Mouse (Mus musculus) erythroblast, adult 5-6 weeks (primary cell): ENCODE measurements around the gene Mrpl55. TPM values are rescaled to one million over a fixed set of nuclear protein-coding genes. Genes with fewer than 3 reads are reported as not detected.

Source experiments
- ATAC-seq: replicated peaks from 2 replicates; pipeline ENCODE4 v1.8.0; 2016; ENCODE audit warnings: moderate number of reproducible peaks, mild to moderate bottlenecking, moderate TSS enrichment, inconsistent platforms; ENCODE audit not compliant: poor library complexity, low FRiP score, severe bottlenecking
- total RNA-seq, 2 experiments: library from RNA; stranded (forward) in 1 of 2; stranded (reverse) in 1 of 2; fragments of 150-400 nt in 1 of 2; fragments of 200-764, 138-1000 nt in 1 of 2; gene quantifications; 2 replicates each; pipeline versions ENCODE4 v1.2.3 to v1.2.4; 2015 to 2017; ENCODE audit warnings: low replicate concordance in 2 of 2

The Mrpl55 gene
- total RNA-seq, 2 experiments from 2014 or later, result 10.1 to 11.3 TPM

DNA sequence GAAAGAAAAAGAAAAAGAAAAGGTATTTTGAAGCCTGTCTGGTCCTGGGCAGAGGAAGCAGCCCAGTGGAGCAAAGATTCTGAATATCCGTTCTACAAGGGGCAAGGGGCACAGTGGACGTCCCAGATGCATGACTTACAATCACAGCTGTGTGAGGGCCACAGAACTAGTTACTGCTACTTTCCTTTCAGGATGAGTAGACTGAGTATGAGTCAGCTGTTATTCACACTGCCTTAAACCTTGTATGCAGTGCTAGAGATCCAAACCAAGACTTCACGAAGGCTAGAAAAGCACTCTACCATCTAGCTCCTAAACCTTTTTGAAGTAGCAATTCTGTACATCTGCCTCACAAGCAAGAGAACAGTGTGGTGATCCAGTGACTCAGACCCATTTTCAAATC is 24.0 kb downstream of the Mrpl55 start:
- ATAC-seq, result peak; percentile 36; the same call in 1 of the 2 replicates

GRCm38 (mm10) chr11:59226787-59227603 is 24.7 kb downstream of the Mrpl55 start:
- ATAC-seq, result 0 out of 2 replicates have a peak, but pooled peaks have one; percentile 6

DNA sequence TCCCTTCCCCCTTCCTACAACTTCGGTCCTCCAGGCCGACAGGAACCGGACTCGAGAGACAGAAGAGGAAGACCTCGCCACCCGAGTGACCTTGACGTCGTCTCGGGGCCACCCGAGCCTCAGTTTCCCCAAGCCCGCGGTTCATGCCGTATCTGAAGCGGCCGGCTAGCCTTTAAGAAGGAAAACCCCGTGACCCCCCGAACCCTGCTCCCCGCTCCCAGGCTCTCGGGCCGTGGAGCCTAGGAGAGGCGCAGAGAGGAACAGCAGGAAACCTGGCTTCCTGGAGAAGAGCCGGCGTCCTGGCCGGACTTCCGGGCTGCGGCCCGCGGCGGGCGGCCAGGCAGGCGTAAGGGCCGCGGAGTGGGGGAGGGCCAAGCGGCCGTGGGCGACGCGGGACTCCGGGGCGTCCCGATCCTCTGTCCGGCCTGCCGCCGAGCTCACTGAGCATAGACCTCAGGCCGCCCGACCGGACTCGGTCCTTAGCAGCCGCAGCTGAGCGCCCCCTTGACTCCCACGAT is 25.4 kb downstream of the Mrpl55 start:
- ATAC-seq, result peak; percentile 11

- peak; percentile 86 for ATAC-seq
Measured at GRCm38 (mm10) chr11:59228122-59228953, 26.1 kb downstream of the Mrpl55 start, which contains the start of gene Arf1. Arf1 (minus strand) TSS chr11:59228270.

DNA sequence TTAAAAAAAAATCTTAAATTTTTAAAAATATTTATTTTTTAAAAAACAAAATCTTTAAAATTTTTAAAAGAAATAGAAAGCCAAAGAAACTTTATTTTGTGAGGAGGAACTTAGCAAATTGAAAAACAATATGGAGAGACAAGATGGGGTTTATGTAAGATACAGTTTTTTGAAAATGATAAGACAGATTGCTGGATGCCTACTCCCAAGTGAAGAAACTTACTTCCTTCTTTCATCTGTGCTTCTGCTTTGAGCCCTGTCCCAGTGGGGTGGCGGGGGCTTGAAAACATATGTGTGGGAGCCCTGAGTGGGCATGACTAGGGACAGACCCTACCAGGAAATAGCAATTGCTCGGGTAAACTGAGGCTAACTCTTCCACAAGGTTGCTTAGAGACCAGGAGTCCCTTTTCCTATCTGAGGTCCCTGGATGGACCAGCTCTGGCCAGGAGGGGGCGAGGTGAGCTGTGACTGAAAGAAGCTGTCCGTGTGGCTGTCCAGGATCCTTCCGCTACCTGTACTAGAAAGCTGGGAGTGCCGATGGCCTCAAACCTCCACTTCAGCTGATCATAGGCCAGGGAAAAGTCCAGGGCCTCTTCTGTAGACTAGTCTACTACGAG is 28.0 kb downstream of the Mrpl55 start:
- ATAC-seq, result peak; percentile 53

GRCm38 (mm10) chr11:59232797-59233196 is 30.5 kb downstream of the Mrpl55 start:
- no peak for ATAC-seq

DNA sequence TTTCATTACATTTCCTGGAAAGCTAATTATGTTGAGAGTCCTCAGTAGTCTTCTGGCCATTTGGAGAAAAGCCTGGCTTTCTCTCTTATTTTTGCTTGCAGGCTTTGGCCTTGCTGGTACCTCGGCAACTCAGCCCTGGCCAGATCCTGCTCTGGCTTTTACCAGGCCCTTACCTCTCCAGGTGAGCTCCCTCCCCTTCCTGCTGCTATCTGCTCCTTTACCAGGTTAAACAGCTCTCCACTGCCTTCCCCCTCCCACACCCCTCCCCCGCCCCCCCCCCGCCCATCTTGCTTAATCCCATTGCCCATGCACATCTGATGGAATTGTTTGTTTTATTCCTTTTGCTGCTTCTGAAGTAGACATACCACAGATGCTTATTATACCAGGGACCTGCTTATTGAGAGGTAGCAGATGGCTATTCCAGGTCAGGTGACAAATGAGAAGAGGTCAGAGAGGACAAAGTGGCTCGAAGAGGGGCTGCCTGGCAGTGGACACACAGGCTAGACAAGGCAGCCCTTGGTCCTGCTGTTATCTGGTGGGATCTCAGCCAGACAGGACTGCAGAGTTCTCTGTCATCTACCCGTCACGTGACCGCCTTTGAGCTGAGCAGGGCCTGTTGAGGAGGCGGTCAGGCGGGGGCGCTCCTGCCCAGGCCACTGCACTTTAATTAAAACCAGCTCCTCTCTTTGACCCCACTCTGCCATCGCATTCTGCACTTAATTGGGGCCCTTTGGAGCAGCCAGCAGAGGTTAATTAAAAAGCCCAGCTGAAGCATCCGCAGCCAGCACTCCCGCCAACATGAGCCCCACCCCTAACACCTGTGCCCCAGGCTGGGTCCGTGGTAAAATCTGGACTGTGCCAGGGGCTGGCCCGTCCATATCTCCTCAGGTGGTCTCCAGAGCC is 36.5 kb downstream of the Mrpl55 start:
- ATAC-seq, result peak; percentile 79

- ATAC-seq, result no peak
Measured at GRCm38 (mm10) chr11:59239428-59239785, 37.1 kb downstream of the Mrpl55 start.

DNA sequence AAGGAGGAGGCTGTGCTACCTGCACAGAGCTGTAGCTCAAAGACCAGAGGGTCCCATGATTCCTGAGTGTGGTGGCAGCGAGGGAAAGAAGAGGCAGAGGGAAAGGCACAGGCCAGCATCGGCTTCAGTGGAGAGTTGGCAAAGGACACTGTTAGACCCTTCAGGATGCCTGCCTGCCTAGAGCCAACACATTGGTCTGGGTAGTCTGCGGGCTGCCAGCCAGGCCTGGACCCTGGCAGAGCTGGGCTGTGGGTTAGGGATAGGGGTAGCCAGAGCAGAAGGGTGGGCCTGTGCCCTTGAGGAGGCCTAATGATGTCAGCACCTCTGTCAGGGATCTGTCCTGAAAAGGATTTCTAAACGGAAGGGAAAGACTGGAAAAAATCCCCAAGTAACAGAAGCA is 37.5 kb downstream of the Mrpl55 start:
- ATAC-seq, result no peak

DNA sequence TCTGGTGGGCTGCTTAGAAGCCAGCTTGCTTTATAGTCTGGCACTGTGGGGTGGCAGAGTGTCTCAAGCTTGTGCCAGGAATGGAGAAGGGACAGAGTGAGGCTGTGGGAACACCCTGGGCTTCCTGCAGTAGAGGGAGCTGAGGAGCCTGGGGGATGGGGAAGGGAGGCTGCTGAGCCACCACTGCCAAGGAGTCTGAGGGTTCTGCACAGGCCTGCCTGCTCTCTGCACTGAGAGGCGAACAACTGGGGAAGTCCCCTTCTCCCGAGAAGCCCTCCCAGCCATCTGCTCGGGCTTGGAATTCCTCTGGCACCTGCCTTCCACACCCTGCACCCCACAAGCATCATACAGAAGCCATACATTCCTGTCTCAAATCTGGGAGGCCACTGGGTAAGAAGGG is 39.6 kb downstream of the Mrpl55 start:
- no peak for ATAC-seq

GRCm38 (mm10) chr11:59243856-59244255 is 41.6 kb downstream of the Mrpl55 start:
- no peak for ATAC-seq

GRCm38 (mm10) chr11:59248101-59248500 is 45.8 kb downstream of the Mrpl55 start:
- ATAC-seq, result no peak

Other genes with a start within 250 kb of the Mrpl55 start
- 30.5 and 41.5 TPM in 2 replicates for gene Hist3h2a, start 247.8 kb upstream of the Mrpl55 start, total RNA-seq (2015; ENCODE audit: low replicate concordance)
- gene Hist3h2a, start 247.8 kb upstream of the Mrpl55 start, total RNA-seq (2017; ENCODE audit: low replicate concordance), result 255 and 279 TPM in 2 replicates
- gene Trim17, start 247.8 kb upstream of the Mrpl55 start, total RNA-seq (2015; ENCODE audit: low replicate concordance), result 0.63 TPM in 1 of 2 replicates, not detected in the other
- 1.5 TPM in 1 of 2 replicates, not detected in the other for gene Trim17, start 247.8 kb upstream of the Mrpl55 start, total RNA-seq (2017; ENCODE audit: low replicate concordance)
- 6.7 and 11.1 TPM in 2 replicates for gene Trim11, start 224.4 kb upstream of the Mrpl55 start, total RNA-seq (2015; ENCODE audit: low replicate concordance)
- 8.1 and 10.8 TPM in 2 replicates for gene Trim11, start 224.4 kb upstream of the Mrpl55 start, total RNA-seq (2017; ENCODE audit: low replicate concordance)
- 0.42 and 0.96 TPM in 2 replicates for gene Obscn, start 66.1 kb upstream of the Mrpl55 start, total RNA-seq (2015; ENCODE audit: low replicate concordance)
- 2.7 and 4.5 TPM in 2 replicates for gene Obscn, start 66.1 kb upstream of the Mrpl55 start, total RNA-seq (2017; ENCODE audit: low replicate concordance)
- gene Iba57, start 38.7 kb upstream of the Mrpl55 start, total RNA-seq (2015; ENCODE audit: low replicate concordance), result 11.5 and 30.7 TPM in 2 replicates
- gene Iba57, start 38.7 kb upstream of the Mrpl55 start, total RNA-seq (2017; ENCODE audit: low replicate concordance), result 64.1 and 74.6 TPM in 2 replicates
- not detected in 2 replicates for gene Gjc2, start 19.3 kb upstream of the Mrpl55 start, total RNA-seq (2015; ENCODE audit: low replicate concordance)
- gene Gjc2, start 19.3 kb upstream of the Mrpl55 start, total RNA-seq (2017; ENCODE audit: low replicate concordance), result not detected in 2 replicates
- 13.8 and 20.4 TPM in 2 replicates for gene Guk1, start 10.3 kb upstream of the Mrpl55 start, total RNA-seq (2015; ENCODE audit: low replicate concordance)
- 4.5 and 8.2 TPM in 2 replicates for gene Guk1, start 10.3 kb upstream of the Mrpl55 start, total RNA-seq (2017; ENCODE audit: low replicate concordance)
- gene 2310033P09Rik, start 5.8 kb downstream of the Mrpl55 start, total RNA-seq (2015; ENCODE audit: low replicate concordance), result 0.77 and 6.9 TPM in 2 replicates
- 4.4 and 8.2 TPM in 2 replicates for gene 2310033P09Rik, start 5.8 kb downstream of the Mrpl55 start, total RNA-seq (2017; ENCODE audit: low replicate concordance)
- gene Arf1, start 25.8 kb downstream of the Mrpl55 start, total RNA-seq (2015; ENCODE audit: low replicate concordance), result 111 and 132 TPM in 2 replicates
- 93.9 and 107 TPM in 2 replicates for gene Arf1, start 25.8 kb downstream of the Mrpl55 start, total RNA-seq (2017; ENCODE audit: low replicate concordance)
- not detected in 2 replicates for gene Wnt3a, start 88.3 kb downstream of the Mrpl55 start, total RNA-seq (2015; ENCODE audit: low replicate concordance)
- 0.42 TPM in 1 of 2 replicates, not detected in the other for gene Wnt3a, start 88.3 kb downstream of the Mrpl55 start, total RNA-seq (2017; ENCODE audit: low replicate concordance)
- gene Wnt9a, start 104.4 kb downstream of the Mrpl55 start, total RNA-seq (2015; ENCODE audit: low replicate concordance), result not detected in 2 replicates
- gene Wnt9a, start 104.4 kb downstream of the Mrpl55 start, total RNA-seq (2017; ENCODE audit: low replicate concordance), result not detected in 2 replicates
- gene Prss38, start 173.2 kb downstream of the Mrpl55 start, total RNA-seq (2015; ENCODE audit: low replicate concordance), result not detected in 2 replicates
- not detected in 2 replicates for gene Prss38, start 173.2 kb downstream of the Mrpl55 start, total RNA-seq (2017; ENCODE audit: low replicate concordance)
- 0.38 and 2.1 TPM in 2 replicates for gene Jmjd4, start 247.6 kb downstream of the Mrpl55 start, total RNA-seq (2015; ENCODE audit: low replicate concordance)
- 0.70 and 1.7 TPM in 2 replicates for gene Jmjd4, start 247.6 kb downstream of the Mrpl55 start, total RNA-seq (2017; ENCODE audit: low replicate concordance)
- 0.38 TPM in 1 of 2 replicates, not detected in the other for gene Snap47, start 248.7 kb downstream of the Mrpl55 start, total RNA-seq (2015; ENCODE audit: low replicate concordance)
- 0.42 and 2.6 TPM in 2 replicates for gene Snap47, start 248.7 kb downstream of the Mrpl55 start, total RNA-seq (2017; ENCODE audit: low replicate concordance)